Mouse (Mus musculus): ENCODE measurements around the gene Desi2. TPM values are rescaled to one million over a fixed set of nuclear protein-coding genes. Genes with fewer than 3 reads are reported as not detected.
A peak's percentile ranks its signal among the peaks of the same experiment; 100 is the strongest.
"Not testable (repeated sequence)": the region's sequence is repeated elsewhere in the genome, so short reads cannot be mapped to it uniquely, and the experiment has no call there.

Gene Desi2
- total RNA-seq (2021): 10 to 100 TPM; 20.5 to 24.7 TPM
- long read RNA-seq, experiment 1, full-length matches to known transcripts: 24 of 29 reads
- long read RNA-seq, experiment 1, partial matches to known transcripts: 0 of 29 reads
- long read RNA-seq, experiment 1, other reads (novel, unspliced or antisense): 5 of 29 reads
- long read RNA-seq, experiment 2, full-length matches to known transcripts: 40 of 46 reads
- long read RNA-seq, experiment 2, partial matches to known transcripts: 0 of 46 reads
- long read RNA-seq, experiment 2, other reads (novel, unspliced or antisense): 6 of 46 reads

DNA sequence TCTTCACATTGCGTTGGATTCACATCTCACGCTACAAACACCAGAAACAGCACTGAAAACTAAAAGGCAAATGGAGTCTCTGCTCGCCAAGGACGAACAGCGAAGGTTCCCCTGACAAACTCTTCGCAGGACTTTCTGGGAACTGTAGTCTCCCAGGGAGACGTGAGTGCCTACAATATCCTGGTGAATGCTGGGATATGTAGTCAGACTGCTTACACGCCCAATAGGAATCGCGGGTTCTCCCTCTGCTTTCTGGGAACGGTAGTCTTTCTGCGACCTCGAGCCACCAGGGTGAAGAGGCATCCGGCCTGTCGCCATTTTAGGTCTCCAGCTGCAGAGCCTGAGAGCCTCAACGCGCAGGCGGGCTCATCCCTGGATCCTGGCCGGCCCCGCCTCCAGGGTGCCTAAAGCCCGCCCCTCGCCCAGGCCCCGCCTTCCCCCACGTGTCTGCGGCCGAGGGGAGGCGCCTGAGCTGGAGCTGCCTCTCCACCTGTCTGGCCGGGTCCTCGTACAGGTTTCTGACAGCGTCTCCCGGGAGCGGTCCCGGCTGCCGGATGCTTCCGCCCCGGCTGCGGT is at the start of gene Desi2:
Gene Desi2 (plus strand): TSS at position 202 of the 576 bp plus-strand sequence.
- intact Hi-C loops (cut with DNase I; ENCODE audit: low total_unique reads): not testable (repeated sequence)
- DNase-seq: peak; percentile 92

DNA sequence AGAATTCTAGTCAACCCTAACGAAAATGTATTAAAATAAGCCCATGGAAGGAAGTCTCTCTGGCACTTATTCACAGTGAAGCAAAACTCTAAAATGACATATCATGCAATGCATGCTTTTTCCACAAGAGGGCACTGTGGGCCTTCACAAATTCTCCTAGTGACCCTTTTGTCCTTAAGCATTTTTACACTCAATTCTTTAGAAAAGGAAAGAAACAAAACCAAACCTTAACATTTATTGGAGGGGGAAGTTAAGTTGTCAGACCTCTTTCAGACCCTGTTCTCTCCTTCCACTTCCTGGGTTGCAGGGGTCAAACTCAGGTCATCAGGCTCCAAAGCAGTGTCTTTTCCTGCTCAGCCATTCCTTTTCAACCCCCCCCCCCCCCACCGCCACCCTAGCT is 40.7 kb upstream of the Desi2 start:
- DNase-seq; intact Hi-C loops (cut with DNase I; ENCODE audit: low total_unique reads): not testable (repeated sequence)

DNA sequence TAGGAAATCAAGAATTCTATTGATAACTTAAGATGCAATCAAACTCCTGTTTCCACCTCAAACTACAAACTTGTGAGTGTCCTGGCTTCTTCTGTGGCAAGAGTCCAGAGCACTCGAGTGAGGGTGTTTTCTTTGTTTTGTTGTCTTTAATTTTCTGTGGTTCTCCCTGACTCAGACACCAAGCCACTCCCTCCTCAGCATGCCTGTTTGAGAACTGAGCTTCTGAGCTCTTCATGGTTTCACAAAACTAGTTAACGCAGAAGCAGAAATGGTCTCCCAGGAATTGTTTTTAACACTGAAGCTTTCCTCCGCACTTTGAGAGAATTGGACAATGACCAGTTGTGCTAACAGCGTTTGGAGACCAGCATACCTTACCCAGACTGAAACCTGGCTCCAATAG is 40.3 kb upstream of the Desi2 start:
- DNase-seq; intact Hi-C loops (cut with DNase I; ENCODE audit: low total_unique reads): not testable (repeated sequence)

DNA sequence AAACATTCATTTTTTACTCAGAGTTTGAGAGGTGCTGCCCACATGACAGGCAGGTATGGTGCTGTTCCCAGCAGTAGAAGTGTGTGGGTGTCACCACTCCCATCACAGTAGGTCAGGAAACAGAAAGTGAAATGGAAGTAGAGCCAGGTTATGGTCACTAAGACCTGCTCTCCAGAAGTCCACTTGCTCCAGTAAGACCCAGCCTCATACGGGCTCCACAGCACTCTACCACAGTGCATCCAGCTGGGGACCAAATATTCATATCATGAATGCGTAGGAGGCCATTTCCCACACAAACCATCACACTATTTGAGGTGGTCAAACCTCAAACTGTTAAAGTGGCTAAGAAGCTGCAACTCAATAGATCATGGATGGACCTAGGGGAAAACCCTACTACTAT is 5.0 kb upstream of the Desi2 start:
- intact Hi-C loops (cut with DNase I; ENCODE audit: low total_unique reads): no loop called here
- DNase-seq: no peak

DNA sequence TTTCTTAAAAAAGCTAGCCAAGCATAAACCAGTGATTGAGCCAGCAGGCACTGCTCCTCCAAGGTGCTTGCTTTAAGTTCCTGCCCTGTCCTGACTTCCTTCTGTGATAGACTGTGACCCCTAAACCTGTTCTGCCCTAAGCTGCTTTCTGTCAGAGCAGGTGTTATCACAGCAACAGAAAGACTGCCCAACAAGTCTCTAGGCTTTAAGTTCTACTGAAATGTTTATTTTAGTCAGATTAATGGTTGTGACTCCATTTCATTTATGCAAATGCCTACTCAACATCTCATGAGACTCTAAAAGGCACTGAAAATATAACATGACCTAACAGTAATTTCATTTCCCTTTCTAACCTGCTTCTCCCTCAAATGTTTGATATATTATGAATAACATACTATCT is 1.6 kb upstream of the Desi2 start:
- intact Hi-C loops (cut with DNase I; ENCODE audit: low total_unique reads): no loop called here
- DNase-seq: no peak

DNA sequence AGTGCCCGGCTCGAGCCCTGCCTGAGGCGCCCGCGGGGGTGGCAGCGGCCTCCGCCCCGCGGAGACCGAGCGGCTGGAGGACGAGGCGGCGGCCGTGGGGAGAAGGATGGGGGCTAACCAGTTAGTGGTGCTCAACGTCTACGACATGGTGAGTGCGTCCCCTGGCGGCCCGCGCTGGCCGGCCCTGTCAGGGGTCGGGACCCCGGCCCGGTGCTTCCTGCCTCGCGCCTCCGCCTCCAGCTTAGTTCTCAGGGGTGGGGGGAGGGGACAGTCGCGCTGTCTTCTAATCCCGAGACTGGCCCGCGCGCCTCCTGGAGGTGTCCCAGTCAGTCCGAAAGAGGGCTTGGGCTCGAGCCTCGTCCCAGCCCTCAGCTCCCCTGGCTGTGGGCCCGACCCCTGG is 593 bp downstream of the Desi2 start:
- DNase-seq; intact Hi-C loops (cut with DNase I; ENCODE audit: low total_unique reads): not testable (repeated sequence)

DNA sequence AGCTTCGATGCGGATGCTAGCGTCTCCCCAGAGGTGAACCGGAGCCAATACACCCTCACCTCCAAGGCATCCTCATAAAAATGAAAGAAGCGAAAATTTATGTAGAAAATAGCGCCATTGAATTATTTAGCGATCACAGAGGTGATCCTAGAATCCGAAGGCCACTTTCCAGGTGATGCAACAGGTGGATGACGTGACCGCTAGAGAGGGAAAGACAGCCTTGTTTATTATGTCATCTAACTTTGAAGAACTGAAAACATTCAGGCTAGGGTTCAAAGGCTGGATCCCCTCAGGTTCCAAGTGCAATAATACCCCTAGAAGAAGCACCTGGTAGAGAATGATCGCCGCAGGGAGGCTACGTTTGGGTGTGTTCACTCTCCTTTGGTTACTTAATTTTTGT is 1.2 kb downstream of the Desi2 start:
- no peak for DNase-seq
- intact Hi-C loops (cut with DNase I; ENCODE audit: low total_unique reads): no loop called here

DNA sequence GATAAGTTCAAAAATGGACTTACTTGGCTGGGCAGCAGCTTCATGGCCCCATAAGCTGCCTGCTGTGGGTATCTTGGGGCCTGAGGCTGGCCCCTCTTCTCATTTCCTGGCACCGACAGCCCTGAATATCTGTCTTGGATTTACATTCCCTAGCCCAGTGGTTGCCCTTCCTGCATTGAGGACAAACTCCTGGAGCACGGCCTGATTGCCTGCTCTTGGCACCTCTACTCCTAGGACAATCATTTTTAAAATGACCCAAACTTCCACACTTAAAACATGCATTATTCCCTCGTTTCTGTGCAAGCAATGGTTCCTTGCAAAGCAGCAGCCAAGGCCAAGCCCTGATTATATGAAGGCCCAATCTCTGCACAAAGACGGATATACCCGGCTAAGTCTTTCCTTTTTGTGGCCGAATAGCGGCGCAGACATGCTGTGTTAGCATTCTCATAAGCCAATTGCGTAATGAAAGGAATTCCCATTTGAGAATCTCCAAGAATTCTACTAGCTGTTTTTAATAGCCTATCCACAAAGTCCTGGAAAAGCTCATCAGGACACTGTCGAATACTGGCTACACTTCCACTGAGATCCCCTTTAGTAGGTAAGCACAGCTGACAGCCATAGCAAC is 18.6 kb downstream of the Desi2 start:
- DNase-seq: no peak
- intact Hi-C loops (cut with DNase I; ENCODE audit: low total_unique reads): no loop called here

DNA sequence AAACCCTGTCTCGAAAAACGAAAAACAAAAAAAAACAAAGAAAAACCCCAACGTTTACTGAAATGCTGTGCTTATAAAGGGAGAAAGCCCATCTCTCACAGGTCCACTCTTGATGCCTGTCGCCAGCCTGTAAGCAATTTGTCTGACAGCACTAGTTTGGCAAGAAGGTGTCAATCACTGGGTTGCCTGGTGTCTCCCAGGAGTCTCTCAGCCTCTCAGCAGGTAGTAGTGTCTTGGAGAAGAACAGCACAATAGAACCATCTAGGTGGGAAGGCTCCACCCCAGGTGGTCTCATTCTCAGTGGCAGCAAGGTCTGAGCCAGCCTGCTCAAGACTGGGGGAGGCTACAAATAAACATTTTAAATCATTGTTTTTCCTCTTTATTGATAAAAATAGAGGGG is 20.6 kb downstream of the Desi2 start:
- DNase-seq; intact Hi-C loops (cut with DNase I; ENCODE audit: low total_unique reads): not testable (repeated sequence)

DNA sequence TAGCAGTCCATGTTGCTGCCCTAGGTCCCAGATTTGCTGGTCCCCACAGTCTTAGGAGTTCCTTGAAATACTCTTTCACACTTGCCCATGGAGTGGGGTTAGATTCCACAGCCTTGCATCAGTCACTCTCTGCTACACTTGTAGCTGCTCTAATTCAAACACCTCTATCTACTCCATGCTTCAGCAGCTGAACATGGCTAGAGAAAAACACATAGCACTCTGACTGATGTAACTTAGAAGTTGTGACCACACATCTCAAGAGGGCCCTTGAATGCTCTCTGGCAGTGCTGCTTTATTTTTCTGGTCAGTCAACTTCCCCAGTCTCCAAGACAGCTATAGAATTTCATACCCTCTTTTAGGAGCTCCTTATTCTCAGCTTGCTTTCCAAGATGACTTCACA is 22.7 kb downstream of the Desi2 start:
- no peak for DNase-seq
- intact Hi-C loops (cut with DNase I; ENCODE audit: low total_unique reads): no loop called here

DNA sequence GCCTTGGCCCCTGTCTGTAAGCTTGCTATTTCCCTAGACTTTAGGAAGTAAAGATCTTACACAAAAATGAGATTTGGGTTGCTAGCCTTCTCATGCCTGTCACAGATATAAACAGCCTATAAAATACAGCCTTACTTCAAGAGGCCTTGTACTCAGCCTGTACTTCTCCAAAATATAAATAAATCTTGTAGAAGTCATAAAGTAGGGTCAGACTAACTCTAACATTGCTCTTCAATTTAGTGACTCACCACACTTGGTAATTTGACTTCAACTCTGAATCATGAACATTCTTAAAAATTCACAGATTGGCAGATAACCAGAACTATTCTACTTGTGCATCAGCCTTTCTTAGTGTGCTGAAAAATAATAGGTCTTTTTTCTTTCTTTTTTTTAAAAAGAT is 29.9 kb downstream of the Desi2 start:
- intact Hi-C loops (cut with DNase I; ENCODE audit: low total_unique reads): no loop called here
- no peak for DNase-seq

DNA sequence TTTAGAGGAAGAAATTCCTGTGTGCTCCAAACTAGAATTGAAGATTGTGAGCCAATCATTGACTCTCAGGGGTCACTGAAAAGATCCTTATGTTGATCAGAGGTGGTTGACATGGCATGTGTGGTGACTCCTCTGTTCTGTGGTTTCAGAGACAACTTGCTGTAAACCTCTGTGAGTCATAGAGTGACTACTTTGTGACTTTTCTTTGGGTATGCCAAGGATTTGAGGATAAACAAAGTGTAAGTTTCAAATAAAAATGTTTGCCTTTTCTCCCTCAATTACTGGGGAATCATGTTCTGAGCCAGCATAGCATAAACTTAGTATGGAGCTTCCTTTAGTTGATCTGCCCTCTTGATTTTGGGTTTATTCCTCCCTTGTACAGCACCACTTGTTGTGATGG is 31.1 kb downstream of the Desi2 start:
- intact Hi-C loops (cut with DNase I; ENCODE audit: low total_unique reads): no loop called here
- no peak for DNase-seq

DNA sequence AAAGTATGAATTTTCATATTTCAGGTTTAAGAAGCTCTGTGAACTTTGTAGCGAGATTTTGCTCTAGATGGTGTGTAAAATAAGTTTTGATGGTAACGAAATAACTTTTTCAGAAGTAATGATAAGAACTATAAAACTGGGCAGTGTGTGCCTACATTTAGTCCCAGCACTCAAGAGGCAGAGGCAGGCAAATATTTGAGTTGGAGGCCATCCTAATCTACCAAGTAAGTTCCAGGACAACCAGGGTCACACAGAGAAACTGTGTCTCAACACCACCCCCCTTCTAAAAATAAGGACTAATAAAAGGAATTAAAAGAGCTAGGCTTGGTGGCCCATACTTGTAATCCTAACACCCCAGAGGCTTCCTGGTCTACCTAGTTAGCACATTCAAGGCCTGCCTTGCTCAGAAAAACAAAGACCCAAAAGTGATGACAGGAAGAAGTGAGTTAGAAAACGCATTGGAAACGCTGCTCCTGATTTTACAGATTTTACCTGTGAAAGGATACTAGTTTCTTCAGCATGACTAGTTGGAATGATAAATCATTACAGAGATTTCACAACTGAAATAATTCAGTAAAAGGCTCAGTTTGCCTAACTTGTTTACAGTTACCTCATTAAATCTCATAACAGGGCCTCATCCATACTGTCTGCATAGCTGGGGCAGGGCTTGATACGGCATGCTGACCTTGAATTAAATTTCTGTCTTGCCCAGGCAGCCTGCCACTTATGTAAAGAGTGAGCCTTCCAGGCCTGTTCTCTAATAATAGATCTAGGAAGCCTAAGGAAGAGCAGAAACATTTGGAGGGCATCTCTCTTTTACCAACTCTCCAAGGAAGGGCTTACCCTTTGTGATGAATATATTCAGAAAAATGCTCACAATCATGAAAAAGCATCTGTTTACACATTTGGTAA is 32.2 kb downstream of the Desi2 start:
- DNase-seq: no peak
- intact Hi-C loops (cut with DNase I; ENCODE audit: low total_unique reads): no loop called here

DNA sequence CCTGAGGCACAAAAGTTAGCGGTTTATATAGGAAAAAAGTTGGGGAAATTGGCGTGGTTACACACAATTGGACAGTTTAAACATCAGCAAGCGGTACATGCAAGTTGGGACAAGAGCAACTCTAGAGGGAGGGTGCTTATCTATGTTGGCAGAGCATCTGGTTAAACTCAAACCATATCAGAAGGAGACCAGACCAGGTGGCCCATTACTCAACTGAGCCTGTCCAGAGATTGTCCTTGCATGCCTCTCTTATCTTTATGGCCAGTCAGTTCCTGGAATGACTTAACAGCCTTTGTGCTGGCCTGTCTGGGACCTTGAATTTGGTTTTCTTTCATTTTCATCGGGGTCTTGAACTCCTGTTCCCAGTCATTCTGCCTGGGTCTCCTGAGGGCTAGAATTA is 41.7 kb downstream of the Desi2 start:
- DNase-seq; intact Hi-C loops (cut with DNase I; ENCODE audit: low total_unique reads): not testable (repeated sequence)

DNA sequence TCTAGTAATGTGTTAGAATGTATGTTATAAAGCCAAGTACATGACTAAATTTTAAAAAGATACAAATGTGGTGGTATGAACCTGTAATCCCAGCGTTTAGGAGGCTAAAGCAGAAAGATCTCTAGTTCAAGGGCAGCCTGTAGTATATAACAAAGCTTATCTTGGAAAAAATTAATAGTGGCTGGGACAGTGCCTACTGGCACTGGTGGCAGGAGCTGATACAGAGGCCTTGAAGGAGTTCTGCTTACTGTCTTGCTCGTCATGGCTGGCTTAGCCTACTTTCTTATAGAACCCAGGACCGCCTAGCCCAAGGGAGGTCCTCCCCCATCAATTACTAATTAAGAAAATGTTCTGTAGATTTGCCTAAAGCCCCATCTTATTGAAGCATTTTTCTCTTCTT is 46.9 kb downstream of the Desi2 start:
- intact Hi-C loops (cut with DNase I; ENCODE audit: low total_unique reads): no loop called here
- no peak for DNase-seq

DNA sequence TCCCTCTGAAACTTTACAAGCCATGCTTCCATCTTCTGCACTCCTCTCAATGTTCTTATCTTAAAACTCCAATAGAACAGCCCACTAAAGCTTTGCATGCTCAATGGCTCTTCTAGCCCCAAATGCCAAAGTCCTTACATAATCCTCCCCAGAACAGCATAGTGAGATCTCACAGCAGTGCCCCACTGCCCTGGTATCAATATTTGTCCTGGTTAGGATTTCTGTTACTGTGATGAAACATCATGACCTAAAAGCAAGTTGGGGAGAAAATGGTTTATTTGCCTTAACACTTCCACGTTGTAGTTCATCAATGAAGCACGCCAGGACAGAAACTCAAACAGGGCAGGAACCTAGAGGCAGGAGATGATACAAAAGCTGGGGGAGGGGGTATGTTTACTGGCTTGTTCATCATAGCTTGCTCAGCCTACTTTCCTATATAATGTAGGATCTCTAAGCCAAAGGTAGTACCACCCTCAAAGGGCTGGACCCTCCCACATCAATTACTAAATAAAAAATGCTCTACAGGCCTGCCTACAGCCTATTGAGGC is 48.8 kb downstream of the Desi2 start:
- intact Hi-C loops (cut with DNase I; ENCODE audit: low total_unique reads): no loop called here
- DNase-seq: no peak

DNA sequence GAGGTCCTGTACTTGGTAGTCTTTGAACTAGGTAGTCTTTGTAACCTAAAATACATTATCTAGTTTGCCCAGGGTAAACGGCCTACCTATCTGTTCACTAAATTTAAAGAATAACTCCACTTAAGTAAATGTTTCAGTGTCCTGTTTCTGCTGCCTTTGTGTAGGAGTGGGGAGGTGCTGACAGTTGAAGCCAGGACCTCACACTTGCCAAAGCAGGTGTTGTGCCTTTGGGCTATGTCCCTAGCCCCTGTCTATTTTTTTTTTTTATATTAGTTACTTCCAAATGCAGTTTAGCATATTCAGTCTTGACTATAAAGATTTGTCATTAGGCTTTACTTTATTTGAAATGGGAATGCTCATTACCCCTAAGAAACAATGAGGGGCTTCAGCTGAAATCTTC is 51.5 kb downstream of the Desi2 start:
- intact Hi-C loops (cut with DNase I; ENCODE audit: low total_unique reads): no loop called here
- DNase-seq: no peak

DNA sequence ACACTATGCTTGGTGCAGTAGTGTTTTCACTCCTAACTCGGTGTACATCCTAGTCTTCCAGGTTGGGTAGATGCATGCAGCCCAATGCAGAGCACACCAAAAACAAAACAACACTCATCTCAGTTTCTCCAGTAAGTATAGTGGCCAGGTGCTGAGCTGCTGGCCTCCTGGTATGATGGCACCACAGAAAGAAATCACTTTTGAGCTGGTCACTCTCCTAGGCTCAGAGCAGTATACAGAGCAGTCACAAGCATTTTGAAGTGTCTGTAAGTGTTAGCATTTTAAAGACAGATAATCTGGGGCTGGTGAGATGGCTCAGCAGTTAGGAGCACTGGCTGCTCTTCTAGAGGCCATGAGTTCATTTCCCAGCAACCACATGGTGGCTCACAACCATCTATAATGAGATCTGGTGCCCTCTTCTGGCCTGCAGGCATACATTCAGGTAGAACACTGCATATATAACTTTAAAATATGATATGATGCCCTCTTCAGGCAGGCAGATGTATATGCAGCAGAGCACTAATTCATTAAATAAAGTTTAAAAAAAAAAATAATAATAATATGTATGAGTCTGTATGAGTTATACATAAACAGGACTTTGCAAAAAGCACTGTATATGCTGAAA is 54.8 kb downstream of the Desi2 start:
- DNase-seq: no peak
- intact Hi-C loops (cut with DNase I; ENCODE audit: low total_unique reads): no loop called here

DNA sequence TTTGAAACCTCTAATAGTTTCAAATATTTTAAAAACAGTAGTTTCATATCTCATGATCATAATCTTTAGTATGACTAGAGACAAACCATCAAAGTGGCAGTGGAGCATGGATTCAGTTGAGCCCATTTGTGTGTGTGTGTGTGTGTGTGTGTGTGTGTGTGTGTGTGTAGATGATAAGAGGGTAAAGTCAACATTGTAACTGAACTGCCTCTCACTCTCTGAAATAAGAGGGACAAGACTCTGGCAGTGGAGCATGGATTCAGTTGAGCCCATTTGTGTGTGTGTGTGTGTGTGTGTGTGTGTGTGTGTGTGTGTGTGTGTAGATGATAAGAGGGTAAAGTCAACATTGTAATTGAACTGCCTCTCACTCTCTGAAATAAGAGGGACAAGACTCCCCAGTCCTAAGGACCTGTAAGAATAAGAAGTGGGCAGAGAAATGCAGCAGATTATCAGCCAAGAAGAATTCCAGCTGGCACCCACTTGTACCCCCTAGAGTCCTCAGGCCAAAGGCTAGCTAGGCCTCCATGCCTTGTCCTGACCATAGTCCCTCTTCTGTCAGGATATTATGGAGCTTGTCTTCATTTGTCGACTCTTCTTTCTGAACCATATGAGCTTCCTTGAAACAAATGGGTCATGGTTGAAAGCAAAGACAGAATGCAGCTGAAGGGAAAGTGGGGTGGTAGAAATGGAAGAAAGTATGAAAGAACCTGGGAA is 61.0 kb downstream of the Desi2 start:
- DNase-seq: no peak
- intact Hi-C loops (cut with DNase I; ENCODE audit: low total_unique reads): no loop called here
